Mouse (Mus musculus): ENCODE results near the gene Rnft2.

Gene Rnft2

GRCm38 (mm10) chr5:118172078-118172723 is 72.7 kb downstream of the Rnft2 start:
- DNase-seq = peak; percentile 44

DNA sequence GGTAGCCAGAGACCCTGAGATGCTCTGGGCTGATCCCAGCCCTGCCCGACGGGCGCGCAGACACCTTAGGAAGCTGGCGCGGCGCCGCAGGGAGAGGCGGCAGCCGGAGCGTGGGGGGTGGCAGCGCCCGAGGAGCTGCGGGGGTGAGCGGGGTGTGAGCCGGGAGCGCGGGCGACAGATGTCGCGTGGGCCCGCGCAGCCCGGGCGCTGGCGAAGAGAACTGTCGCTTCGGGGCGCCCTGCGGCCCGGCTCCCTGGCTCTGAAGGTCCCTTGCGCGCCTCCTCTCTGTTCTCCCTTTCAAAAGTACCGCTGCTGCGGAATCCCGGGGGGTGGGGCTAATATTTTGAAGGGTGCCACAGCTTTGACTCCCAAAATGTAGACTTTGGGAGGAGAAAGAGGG is 73.3 kb downstream of the Rnft2 start:
- DNase-seq = peak; percentile 38

DNA sequence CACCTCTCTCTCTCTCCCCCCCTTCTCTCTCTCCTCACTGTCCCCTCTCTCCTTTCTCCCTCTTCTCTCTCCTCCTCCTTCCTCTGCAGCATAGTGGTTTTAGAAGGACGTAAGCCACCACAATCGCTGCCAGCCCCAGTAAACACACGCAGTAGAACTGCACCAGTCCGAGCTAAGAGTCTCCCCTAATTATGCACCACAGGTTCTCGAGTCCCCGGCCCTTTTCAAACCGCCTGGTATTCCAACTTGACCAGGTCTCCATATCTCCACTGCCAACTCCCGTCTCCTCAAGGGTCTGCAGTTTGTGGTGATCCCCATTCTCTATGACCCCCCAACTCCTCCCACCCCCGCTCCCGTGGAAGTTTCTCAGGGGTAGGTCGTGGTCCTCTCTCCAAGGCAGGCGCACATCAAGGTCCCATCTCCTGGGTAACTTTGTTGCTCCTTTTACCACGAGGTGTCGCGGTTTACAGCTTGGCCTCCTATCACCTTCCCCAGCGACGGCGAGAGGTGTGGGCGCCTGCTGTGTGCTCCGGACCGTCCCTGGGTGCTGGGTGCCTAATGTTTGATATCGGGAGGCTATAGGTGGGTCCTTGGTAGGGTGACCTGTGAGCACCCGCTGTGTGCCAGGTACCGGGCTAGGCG is 73.9 kb downstream of the Rnft2 start:
- peak; percentile 52 for DNase-seq

DNA sequence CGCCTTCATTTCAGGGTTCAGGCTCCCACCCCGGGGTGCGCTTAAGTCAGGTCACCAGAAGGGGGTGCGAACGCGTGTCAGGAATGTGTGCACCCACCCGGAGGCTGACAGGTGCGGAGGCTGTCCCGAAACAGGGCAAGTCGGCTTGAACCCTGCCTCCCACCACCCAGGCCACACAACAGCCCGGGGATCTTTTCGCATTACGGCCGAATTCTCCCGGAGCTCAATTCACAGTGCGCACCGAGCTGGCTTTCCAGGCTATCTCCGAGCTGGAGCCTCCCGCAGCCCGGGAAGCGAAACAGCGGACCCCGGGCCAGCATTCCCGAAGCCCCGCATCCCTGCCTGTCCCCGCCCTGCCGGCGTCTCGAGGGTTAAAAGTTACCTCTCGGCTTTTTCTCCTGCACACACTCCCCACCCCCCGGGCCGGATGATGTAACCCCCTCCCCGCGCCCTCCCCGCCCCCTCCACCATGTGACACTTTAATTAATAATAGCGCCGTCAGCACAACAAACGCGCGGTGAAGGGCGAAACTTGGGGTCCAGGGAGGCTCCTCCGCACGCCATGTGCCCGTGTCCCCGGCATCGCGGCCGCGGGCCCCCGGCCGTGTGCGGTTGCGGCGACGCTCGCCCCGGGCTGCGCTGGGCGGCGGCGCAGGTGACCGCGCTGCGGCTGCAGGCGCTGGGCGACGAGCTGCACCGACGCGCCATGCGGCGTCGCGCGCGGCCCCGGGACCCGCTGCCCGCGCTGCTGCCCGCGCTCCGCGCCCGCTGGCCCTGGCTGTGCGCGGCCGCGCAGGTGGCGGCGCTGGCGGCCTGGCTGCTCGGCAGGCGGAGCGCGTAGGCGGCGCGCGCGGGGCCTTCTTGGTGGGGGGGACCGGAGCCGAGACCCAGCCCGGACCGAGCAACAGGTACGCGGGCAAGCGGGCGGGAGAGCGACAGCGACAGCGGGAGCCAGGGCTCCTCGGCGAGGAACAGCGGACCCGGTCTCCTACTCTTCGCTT is 75.4 kb downstream of the Rnft2 start:
- peak; percentile 61 for DNase-seq

- DNase-seq = no peak
Measured at GRCm38 (mm10) chr5:118167561-118167995, 77.3 kb downstream of the Rnft2 start.

DNA sequence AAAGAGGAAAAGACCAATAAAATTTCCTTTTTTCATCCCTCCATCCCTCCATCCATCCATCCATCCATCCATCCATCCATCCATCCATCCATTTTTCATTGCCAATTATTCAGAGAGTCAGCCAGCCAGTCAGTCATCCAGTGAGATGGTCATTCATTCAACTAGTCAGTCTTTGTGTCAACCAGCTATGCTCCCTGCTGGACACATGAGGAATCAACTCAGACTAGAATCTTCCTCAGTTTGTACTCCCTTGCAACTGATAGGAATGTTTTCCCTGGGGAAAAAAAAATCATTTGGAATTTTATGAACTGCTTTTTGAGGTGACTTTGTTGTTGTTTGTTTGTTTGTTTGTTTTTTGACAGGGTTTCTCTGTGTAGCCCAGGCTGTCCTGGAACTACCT is 79.5 kb downstream of the Rnft2 start:
- no peak for DNase-seq

DNA sequence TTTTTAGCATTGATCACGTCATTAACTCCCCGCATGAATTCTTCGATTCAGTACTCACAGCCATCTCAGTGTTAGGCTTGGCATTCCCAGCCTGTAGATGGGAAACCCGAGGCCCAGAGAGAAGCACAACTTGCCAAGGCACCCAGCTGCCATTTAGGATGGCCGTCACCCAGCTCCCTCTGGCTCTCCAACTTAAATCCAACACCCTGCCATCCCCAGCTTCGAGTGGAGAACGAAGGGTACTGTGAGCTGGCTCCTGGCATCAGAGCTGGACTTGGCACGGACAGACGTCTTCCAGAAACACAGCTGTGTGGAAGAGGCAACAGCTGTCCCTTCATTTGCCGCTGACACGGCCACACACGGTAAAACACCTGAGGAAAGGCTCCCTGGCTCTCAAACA is 80.3 kb downstream of the Rnft2 start, which contains the start of gene Hrk:
Gene Hrk (plus strand): TSS at position 68 of the 400 bp plus-strand sequence.
- no peak for DNase-seq

DNA sequence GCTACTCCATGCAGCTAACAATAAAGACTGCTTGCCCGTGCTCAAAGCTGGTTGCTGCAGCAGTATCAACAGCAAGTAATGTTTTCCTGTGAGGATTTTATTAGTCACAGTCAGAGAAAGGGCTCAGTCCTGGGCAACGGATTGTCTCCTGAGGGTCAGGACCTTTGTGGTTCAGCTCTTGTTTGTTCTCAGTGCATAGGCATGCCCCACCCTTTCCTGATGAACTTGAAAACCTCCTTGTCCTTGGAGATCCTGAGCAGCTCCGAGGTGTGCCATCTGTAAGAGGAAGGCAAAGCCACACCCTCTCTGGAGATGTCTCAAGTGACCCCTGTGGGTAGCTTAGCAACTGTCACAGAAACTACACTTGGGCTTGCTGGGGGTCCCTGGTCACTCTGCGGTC is 84.2 kb downstream of the Rnft2 start:
- DNase-seq = no peak

GRCm38 (mm10) chr5:118156976-118157375 is 87.9 kb downstream of the Rnft2 start:
- DNase-seq = no peak

DNA sequence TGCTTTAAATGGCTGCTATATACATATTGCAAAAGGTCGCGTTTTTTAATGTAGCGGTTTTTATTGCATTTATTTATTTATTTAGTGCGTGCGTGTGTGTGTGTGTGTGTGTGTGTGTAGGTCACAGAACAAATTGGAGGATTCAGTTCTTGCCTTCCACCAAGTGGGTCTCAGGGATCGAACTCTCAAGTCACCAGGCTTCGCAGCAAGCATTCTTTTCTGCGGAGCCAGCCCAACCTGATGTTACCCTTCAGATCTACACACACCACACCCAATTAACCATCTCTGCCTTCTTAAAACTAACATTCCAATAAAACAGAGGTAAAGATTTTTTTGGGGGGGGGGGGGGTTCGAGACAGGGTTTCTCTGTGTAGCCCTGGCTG is 89.4 kb downstream of the Rnft2 start:
- no peak for DNase-seq

DNA sequence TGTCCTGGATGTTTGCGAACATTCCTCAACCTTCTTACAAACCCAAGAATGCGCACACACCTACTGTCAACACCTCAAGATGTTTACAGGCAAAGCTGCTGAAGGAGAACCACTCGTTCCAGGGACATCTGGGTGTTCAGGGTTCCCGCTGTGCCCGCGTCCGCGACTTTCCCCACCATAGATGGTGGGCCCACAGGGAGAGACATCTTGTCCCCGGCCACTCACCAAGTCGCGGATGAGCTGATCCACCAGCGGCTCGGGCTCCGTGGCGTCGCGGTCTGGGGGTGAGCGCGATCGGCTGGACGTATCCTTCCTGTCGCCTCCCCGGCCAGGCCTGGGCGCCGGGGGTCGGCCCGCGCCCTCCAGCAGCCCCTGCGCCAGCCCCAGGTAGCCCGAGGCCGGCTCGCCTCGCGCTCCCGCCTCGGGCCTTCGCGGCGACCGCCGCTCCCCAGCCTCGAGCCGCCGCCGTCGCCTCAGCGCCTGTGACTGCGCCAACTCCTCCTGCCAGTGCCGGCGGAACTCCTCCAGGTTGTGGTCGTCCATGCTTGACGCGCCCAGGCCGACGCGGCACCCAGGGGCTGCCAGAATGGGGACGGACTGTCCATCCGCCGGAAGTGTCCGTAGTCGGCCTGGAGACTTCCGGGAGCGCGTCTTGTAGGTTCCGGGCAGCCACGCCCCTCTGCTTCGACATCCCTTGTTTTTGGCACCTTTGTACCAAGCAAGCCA is 89.9 kb downstream of the Rnft2 start, which contains the start of gene Fbxw8:
Gene Fbxw8 (minus strand): TSS at position 626 of the 726 bp plus-strand sequence.
- peak; percentile 93 for DNase-seq

GRCm38 (mm10) chr5:118149711-118150110 is 95.2 kb downstream of the Rnft2 start:
- no peak for DNase-seq

DNA sequence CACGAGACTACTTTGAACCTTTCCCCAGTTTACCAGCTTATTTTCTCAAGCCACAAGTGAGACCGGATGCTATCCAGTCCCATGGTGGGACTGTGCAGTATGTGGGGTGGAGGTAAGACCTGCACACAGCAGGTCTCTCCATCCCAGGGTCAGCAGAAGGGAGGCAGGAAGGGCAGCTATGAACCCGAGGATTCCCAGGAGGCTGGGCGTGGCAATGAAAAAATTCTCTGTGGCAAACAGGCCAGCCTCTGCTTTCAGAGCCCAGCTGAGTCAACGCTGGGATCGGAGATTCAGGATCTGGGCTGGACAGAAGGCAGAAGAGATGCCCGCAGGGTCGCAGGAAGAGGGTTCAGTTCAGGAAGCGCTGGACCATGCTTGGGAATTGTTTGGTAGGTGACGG is 97.7 kb downstream of the Rnft2 start:
- no peak for DNase-seq

DNA sequence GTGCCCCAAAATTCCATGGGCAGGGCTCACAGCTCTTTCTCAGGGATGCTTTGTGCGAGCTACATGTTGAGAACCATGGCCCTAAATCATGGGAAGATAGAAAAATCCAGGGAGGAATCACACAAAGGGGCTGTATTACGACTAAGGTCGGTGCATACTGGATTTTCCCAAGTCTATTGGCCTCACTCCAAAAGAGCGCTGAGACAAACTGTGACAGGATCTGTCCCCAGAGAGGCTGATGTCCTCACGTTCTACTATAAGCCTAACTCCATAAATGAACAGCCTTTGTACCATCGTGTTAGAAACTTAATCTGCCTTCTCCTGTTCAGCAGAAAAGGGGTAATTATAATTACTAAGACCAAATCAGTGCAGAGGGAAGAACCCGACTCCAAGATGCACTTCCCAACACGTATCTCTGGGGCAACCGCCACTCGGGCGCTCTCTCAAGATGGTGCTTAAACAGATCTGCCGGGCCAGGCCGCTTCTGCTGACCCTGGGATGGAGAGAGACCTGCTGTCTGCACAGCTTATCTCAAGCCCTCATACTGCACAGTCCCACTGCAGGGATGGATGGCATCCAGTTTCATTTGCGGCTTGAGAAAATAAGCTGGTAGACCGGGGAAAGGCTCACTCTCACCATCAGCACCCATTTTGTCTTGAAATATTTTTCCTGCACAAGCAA is 98.8 kb downstream of the Rnft2 start:
- no peak for DNase-seq

GRCm38 (mm10) chr5:118145458-118145857 is 99.5 kb downstream of the Rnft2 start:
- no peak for DNase-seq

- DNase-seq = no peak
Measured at GRCm38 (mm10) chr5:118144770-118145169, 100.1 kb downstream of the Rnft2 start.

GRCm38 (mm10) chr5:118144327-118144726 is 100.6 kb downstream of the Rnft2 start:
- DNase-seq = no peak

DNA sequence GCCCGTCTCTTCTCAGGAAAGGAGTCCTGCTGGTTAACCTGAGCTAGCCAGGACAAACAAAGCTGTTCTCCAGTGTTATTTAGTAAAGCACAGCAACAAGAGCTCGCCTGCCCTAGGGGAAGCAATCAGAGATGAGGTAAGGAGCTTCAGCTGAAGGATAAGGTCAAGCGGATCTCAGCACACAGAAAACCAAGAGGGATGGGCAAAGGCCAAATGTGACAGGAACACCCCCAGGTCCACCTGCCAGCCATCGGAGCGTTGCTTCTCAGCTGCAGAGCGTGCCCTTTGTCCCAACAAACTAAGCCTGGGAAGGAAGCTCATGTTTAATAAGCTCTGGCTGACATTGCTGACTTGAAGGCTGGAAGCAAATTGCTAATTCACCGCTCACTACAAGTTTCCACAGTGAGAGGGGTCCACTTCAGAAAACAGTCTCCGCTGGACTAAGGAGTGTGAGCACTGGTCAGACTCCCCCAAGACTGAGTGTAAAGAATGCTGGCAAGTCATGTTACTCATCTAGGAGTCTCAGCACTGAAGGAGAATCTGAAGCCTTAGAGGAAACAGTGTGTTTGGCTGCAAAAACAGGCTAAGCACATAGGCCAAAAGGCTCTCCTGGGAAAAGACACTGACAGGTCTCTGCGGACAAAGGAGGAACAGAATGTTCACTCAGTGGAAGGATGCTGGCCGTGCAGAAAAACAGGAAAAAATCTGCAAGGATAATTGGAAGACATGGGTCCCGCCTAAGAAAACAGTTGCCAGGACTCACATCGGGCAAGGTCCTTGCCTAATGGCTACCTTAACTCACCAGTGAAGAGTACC is 101.5 kb downstream of the Rnft2 start:
- DNase-seq = no peak

- no peak for DNase-seq
Measured at GRCm38 (mm10) chr5:118142471-118142870, 102.4 kb downstream of the Rnft2 start.
